Mouse (Mus musculus): Measurements from ENCODE around the gene Dync2li1.

GRCm38 (mm10) chr17:84620610-84621009, 5.7 kb upstream of the Dync2li1 start:
- TF ChIP-seq CTCF (IDR thresholded peaks at IDR 0.05; ENCODE audit: extremely low read depth, insufficient read depth, low read length) (no peak), POLR2A (IDR thresholded peaks at IDR 0.05; ENCODE audit: extremely low read depth, insufficient read depth, low read length) (no peak)
